Mouse (Mus musculus) ZHBTc4 (cell line): ENCODE results near the gene Nr4a1.

ENCODE experiments used
- DNase-seq: peaks from one replicate; pipeline ENCODE4 v3.0.0-alpha.2; 2011; ENCODE audit warnings: low read depth, low spot score

Gene Nr4a1

GRCm38 (mm10) chr15:101233183-101233582, 20.9 kb upstream of the Nr4a1 start:
- no peak for DNase-seq

- peak; percentile 85 for DNase-seq
Measured at GRCm38 (mm10) chr15:101233641-101234275, 20.3 kb upstream of the Nr4a1 start.

- DNase-seq: no peak
Measured at GRCm38 (mm10) chr15:101234611-101235341, 19.3 kb upstream of the Nr4a1 start.

GRCm38 (mm10) chr15:101235342-101235698, 18.7 kb upstream of the Nr4a1 start:
- DNase-seq: peak; percentile 51

- no peak for DNase-seq
Measured at GRCm38 (mm10) chr15:101235728-101236327, 18.2 kb upstream of the Nr4a1 start.

- DNase-seq: peak; percentile 83
Measured at GRCm38 (mm10) chr15:101236878-101237277, 17.2 kb upstream of the Nr4a1 start.

- DNase-seq: peak; percentile 90
Measured at GRCm38 (mm10) chr15:101238885-101239511, 15.1 kb upstream of the Nr4a1 start.

- DNase-seq: peak; percentile 45
Measured at GRCm38 (mm10) chr15:101239821-101240220, 14.2 kb upstream of the Nr4a1 start.

- peak; percentile 91 for DNase-seq
Measured at GRCm38 (mm10) chr15:101240799-101241204, 13.3 kb upstream of the Nr4a1 start.

GRCm38 (mm10) chr15:101241236-101241635, 12.8 kb upstream of the Nr4a1 start:
- no peak for DNase-seq

- no peak for DNase-seq
Measured at GRCm38 (mm10) chr15:101241853-101242252, 12.2 kb upstream of the Nr4a1 start.

- peak; percentile 88 for DNase-seq
Measured at GRCm38 (mm10) chr15:101242645-101243044, 11.4 kb upstream of the Nr4a1 start.

GRCm38 (mm10) chr15:101244012-101244411, 10.1 kb upstream of the Nr4a1 start:
- no peak for DNase-seq

- peak; percentile 99 for DNase-seq
Measured at GRCm38 (mm10) chr15:101246231-101247154, 7.6 kb upstream of the Nr4a1 start.

- no peak for DNase-seq
Measured at GRCm38 (mm10) chr15:101247155-101247498, 6.9 kb upstream of the Nr4a1 start.

GRCm38 (mm10) chr15:101248029-101248710, 5.9 kb upstream of the Nr4a1 start:
- DNase-seq: no peak

- peak; percentile 47 for DNase-seq
Measured at GRCm38 (mm10) chr15:101250220-101250800, 3.8 kb upstream of the Nr4a1 start.

- no peak for DNase-seq
Measured at GRCm38 (mm10) chr15:101251930-101252329, 2.1 kb upstream of the Nr4a1 start.

GRCm38 (mm10) chr15:101252614-101253013, 1.5 kb upstream of the Nr4a1 start:
- DNase-seq: no peak

- DNase-seq: no peak
Measured at GRCm38 (mm10) chr15:101253563-101253885, 545 bp upstream of the Nr4a1 start.
